Mouse (Mus musculus): ENCODE measurements around the gene Rnf166. TPM values are rescaled to one million over a fixed set of nuclear protein-coding genes. Genes with fewer than 3 reads are reported as not detected.

Gene Rnf166
- polyA plus RNA-seq, 1 experiment = 28.7 TPM

GRCm38 (mm10) chr8:122484831-122485230 is 9.0 kb upstream of the Rnf166 start:
- H3K4me3 ChIP-seq (ENCODE audit: insufficient read depth, low read depth, low read length) = no peak overlapping the region
- no peak overlapping the region for H3K27ac ChIP-seq (replicated peaks; ENCODE audit: low read depth, low read length)
- no peaks in the 10 kb centered on the region for H3K4me1 ChIP-seq (ENCODE audit: control insufficient read depth, insufficient read depth, insufficient read length, low read length)

GRCm38 (mm10) chr8:122483877-122484276 is 8.0 kb upstream of the Rnf166 start:
- H3K4me1 ChIP-seq (ENCODE audit: control insufficient read depth, insufficient read depth, insufficient read length, low read length) = no peaks in the 10 kb centered on the region
- H3K4me3 ChIP-seq (ENCODE audit: insufficient read depth, low read depth, low read length) = no peak overlapping the region
- no peak overlapping the region for H3K27ac ChIP-seq (replicated peaks; ENCODE audit: low read depth, low read length)

GRCm38 (mm10) chr8:122482448-122482847 is 6.6 kb upstream of the Rnf166 start:
- Histone ChIP-seq H3K27ac (replicated peaks; ENCODE audit: low read depth, low read length) (no peak overlapping the region), H3K4me3 (ENCODE audit: insufficient read depth, low read depth, low read length) (no peak overlapping the region), H3K4me1 (ENCODE audit: control insufficient read depth, insufficient read depth, insufficient read length, low read length) (no peaks in the 10 kb centered on the region)

- Histone ChIP-seq H3K27ac (replicated peaks; ENCODE audit: low read depth, low read length) (peak overlapping the region; percentile 45), H3K4me3 (ENCODE audit: insufficient read depth, low read depth, low read length) (peak overlapping the region; percentile 99), H3K4me1 (ENCODE audit: control insufficient read depth, insufficient read depth, insufficient read length, low read length) (no peaks in the 10 kb centered on the region; the same call in 1 of the 2 replicates)
Observed at GRCm38 (mm10) chr8:122474951-122475560, 808 bp downstream of the Rnf166 start.

- H3K4me1 ChIP-seq (ENCODE audit: control insufficient read depth, insufficient read depth, insufficient read length, low read length) = no peaks in the 10 kb centered on the region; the same call in 1 of the 2 replicates
- no peak overlapping the region for H3K4me3 ChIP-seq (ENCODE audit: insufficient read depth, low read depth, low read length)
- peak overlapping the region; percentile 24; the same call in 1 of the 2 replicates for H3K27ac ChIP-seq (replicated peaks; ENCODE audit: low read depth, low read length)
Observed at GRCm38 (mm10) chr8:122473911-122474421, 1.9 kb downstream of the Rnf166 start.

GRCm38 (mm10) chr8:122470691-122471090 is 5.2 kb downstream of the Rnf166 start:
- Histone ChIP-seq H3K27ac (replicated peaks; ENCODE audit: low read depth, low read length) (no peak overlapping the region), H3K4me1 (ENCODE audit: control insufficient read depth, insufficient read depth, insufficient read length, low read length) (no peaks in the 10 kb centered on the region; the same call in 1 of the 2 replicates), H3K4me3 (ENCODE audit: insufficient read depth, low read depth, low read length) (no peak overlapping the region)

GRCm38 (mm10) chr8:122469965-122470364 is 5.9 kb downstream of the Rnf166 start:
- Histone ChIP-seq H3K4me3 (ENCODE audit: insufficient read depth, low read depth, low read length) (no peak overlapping the region), H3K27ac (replicated peaks; ENCODE audit: low read depth, low read length) (no peak overlapping the region)

GRCm38 (mm10) chr8:122469407-122469806 is 6.5 kb downstream of the Rnf166 start:
- Histone ChIP-seq H3K4me1 (ENCODE audit: control insufficient read depth, insufficient read depth, insufficient read length, low read length) (no peaks in the 10 kb centered on the region), H3K27ac (replicated peaks; ENCODE audit: low read depth, low read length) (no peak overlapping the region), H3K4me3 (ENCODE audit: insufficient read depth, low read depth, low read length) (no peak overlapping the region)

More at GRCm38 (mm10) chr8:122469965-122470364, 5.9 kb downstream of the Rnf166 start:
- H3K4me1 ChIP-seq (ENCODE audit: control insufficient read depth, insufficient read depth, insufficient read length, low read length) = no peaks in the 10 kb centered on the region; the same call in 1 of the 2 replicates

GRCm38 (mm10) chr8:122467816-122468215 is 8.0 kb downstream of the Rnf166 start:
- H3K4me3 ChIP-seq (ENCODE audit: insufficient read depth, low read depth, low read length) = no peak overlapping the region
- no peak overlapping the region for H3K27ac ChIP-seq (replicated peaks; ENCODE audit: low read depth, low read length)
- peaks cover 8% of the 10 kb centered on the region for H3K4me1 ChIP-seq (ENCODE audit: control insufficient read depth, insufficient read depth, insufficient read length, low read length)

GRCm38 (mm10) chr8:122464985-122465384 is 10.9 kb downstream of the Rnf166 start:
- H3K27ac ChIP-seq (replicated peaks; ENCODE audit: low read depth, low read length) = no peak overlapping the region
- H3K4me3 ChIP-seq (ENCODE audit: insufficient read depth, low read depth, low read length) = no peak overlapping the region
- H3K4me1 ChIP-seq (ENCODE audit: control insufficient read depth, insufficient read depth, insufficient read length, low read length) = peaks cover 19% of the 10 kb centered on the region

GRCm38 (mm10) chr8:122463651-122464640 is 11.9 kb downstream of the Rnf166 start:
- H3K4me1 ChIP-seq (ENCODE audit: control insufficient read depth, insufficient read depth, insufficient read length, low read length) = peaks cover 20% of the 10 kb centered on the region
- no peak overlapping the region for H3K27ac ChIP-seq (replicated peaks; ENCODE audit: low read depth, low read length)
- no peak overlapping the region for H3K4me3 ChIP-seq (ENCODE audit: insufficient read depth, low read depth, low read length)

- Histone ChIP-seq H3K4me1 (ENCODE audit: control insufficient read depth, insufficient read depth, insufficient read length, low read length) (peaks cover 20% of the 10 kb centered on the region), H3K27ac (replicated peaks; ENCODE audit: low read depth, low read length) (no peak overlapping the region), H3K4me3 (ENCODE audit: insufficient read depth, low read depth, low read length) (no peak overlapping the region)
Observed at GRCm38 (mm10) chr8:122462510-122462909, 13.4 kb downstream of the Rnf166 start.

GRCm38 (mm10) chr8:122461473-122462148 is 14.3 kb downstream of the Rnf166 start:
- Histone ChIP-seq H3K4me3 (ENCODE audit: insufficient read depth, low read depth, low read length) (no peak overlapping the region), H3K4me1 (ENCODE audit: control insufficient read depth, insufficient read depth, insufficient read length, low read length) (peaks cover 20% of the 10 kb centered on the region), H3K27ac (replicated peaks; ENCODE audit: low read depth, low read length) (no peak overlapping the region)

GRCm38 (mm10) chr8:122460524-122461472 is 15.1 kb downstream of the Rnf166 start, which contains the start of gene Snai3:
Gene Snai3 (minus strand): TSS chr8:122460733.
- Histone ChIP-seq H3K4me1 (ENCODE audit: control insufficient read depth, insufficient read depth, insufficient read length, low read length) (peaks cover 20% of the 10 kb centered on the region), H3K4me3 (ENCODE audit: insufficient read depth, low read depth, low read length) (peak within 1 kb of the TSS; percentile 19), H3K27ac (replicated peaks; ENCODE audit: low read depth, low read length) (no peak within 1 kb of the TSS)

Data from brown adipose tissue, adult 24 weeks (tissue).